Mouse (Mus musculus): ENCODE measurements around the gene Gse1. TPM values are rescaled to one million over a fixed set of nuclear protein-coding genes. Genes with fewer than 3 reads are reported as not detected.
A peak's percentile ranks its signal among the peaks of the same experiment; 100 is the strongest.

Gene Gse1
- polyA plus RNA-seq, 1 experiment: 45.8 TPM

DNA sequence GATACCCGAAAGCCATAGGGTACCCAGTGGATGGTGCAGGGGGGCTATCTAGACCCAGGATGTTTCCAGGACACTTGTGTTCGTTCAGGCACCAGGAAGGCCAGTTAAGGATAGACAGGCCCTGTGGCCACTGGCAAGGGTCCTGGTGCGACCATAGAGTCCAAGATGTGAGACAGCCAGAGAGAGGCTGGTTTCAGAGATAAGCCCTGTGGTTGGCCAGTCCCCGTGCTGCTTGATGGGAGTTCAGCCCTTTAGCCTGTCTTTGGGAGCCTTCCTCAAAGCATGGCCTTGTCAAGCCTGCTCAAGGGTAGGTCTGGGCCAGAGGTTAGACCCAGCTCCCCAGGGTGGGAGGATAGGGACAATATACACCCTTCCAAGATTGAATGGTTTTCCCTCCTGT is 251.4 kb downstream of the Gse1 start:
- peaks cover 17% of the 10 kb centered on the region for H3K4me1 ChIP-seq (ENCODE audit: control insufficient read depth, insufficient read depth, low read length)
- no peak overlapping the region for H3K4me3 ChIP-seq (replicated peaks; ENCODE audit: control insufficient read depth, low read depth, low read length)
- WGBS: 41% methylated on average over 4 of the region's 4 CpGs
- TF ChIP-seq CTCF (IDR thresholded peaks at IDR 0.05; ENCODE audit: control insufficient read depth, insufficient read depth, low read length) (no peak), POLR2A (IDR thresholded peaks at IDR 0.05; ENCODE audit: borderline replicate concordance, control insufficient read depth, low read depth, low read length) (no peak)
- H3K27ac ChIP-seq (ENCODE audit: control insufficient read depth, insufficient read depth, low read depth, low read length, poor library complexity): no peak overlapping the region

DNA sequence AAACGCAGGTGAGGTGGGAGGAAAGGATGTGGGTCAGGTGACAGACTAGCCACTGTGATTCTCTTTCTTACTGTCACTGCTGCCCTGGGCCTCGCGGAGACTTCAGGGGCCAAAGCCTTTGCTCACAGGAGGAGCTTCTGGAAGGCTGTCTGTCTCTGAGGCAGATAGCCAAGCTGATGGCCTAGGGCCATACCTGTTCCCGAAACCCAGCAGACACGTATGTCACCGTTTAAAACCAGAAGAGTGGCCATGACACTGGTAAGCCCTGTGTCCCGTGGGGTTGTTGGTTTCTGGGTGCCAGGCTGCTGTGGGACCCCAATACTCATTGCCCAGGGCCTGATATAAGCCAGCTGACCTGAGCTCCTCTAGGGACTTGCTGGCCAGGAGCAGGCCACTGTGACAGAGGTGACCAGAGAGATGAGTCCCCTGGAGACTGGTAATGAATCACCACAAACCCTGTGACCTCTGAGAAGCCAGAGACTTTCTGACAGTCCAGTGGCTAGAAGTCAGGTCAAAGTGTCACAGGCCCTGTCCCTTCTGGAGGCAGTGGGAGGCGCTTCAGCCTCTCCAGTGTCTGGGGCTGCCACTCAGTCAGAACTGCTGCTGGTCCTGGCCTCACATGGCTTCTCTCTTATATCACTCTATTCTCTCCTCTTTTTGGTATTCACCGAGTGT is 253.9 kb downstream of the Gse1 start:
- TF ChIP-seq CTCF (IDR thresholded peaks at IDR 0.05; ENCODE audit: control insufficient read depth, insufficient read depth, low read length): no peak
- TF ChIP-seq POLR2A (IDR thresholded peaks at IDR 0.05; ENCODE audit: borderline replicate concordance, control insufficient read depth, low read depth, low read length): no peak
- WGBS: 85% methylated on average over 9 of the region's 9 CpGs
- Histone ChIP-seq H3K4me3 (replicated peaks; ENCODE audit: control insufficient read depth, low read depth, low read length) (no peak overlapping the region), H3K27ac (ENCODE audit: control insufficient read depth, insufficient read depth, low read depth, low read length, poor library complexity) (no peak overlapping the region), H3K4me1 (ENCODE audit: control insufficient read depth, insufficient read depth, low read length) (peaks cover 11% of the 10 kb centered on the region)

DNA sequence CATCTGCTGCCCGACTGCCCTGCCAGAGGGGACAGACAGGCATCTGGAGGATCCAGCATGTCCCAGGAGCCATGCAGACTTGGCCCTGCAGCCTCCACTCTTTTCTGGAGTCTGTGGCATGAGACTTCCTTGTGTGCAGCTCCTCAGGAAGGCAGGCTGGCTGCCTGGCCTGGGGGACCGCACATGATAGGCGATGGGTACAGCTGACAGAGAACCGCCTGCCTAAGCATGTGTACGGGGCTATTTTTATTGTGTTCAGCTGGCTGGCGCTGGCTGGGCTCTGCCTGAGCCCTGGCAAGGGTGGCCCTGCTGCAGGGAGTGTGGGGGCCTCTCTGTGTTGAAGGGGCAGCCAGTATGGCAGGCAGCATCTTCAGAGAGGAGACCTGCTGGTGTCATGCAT is 256.2 kb downstream of the Gse1 start:
- no peak; the same call in 1 of the 2 replicates for TF ChIP-seq POLR2A (IDR thresholded peaks at IDR 0.05; ENCODE audit: borderline replicate concordance, control insufficient read depth, low read depth, low read length)
- TF ChIP-seq CTCF (IDR thresholded peaks at IDR 0.05; ENCODE audit: control insufficient read depth, insufficient read depth, low read length): no peak
- H3K27ac ChIP-seq (ENCODE audit: control insufficient read depth, insufficient read depth, low read depth, low read length, poor library complexity): peak overlapping the region; percentile 75
- 38% methylated on average over 6 of the region's 6 CpGs for WGBS
- no peak overlapping the region for H3K4me3 ChIP-seq (replicated peaks; ENCODE audit: control insufficient read depth, low read depth, low read length)
- peaks cover 11% of the 10 kb centered on the region for H3K4me1 ChIP-seq (ENCODE audit: control insufficient read depth, insufficient read depth, low read length)

DNA sequence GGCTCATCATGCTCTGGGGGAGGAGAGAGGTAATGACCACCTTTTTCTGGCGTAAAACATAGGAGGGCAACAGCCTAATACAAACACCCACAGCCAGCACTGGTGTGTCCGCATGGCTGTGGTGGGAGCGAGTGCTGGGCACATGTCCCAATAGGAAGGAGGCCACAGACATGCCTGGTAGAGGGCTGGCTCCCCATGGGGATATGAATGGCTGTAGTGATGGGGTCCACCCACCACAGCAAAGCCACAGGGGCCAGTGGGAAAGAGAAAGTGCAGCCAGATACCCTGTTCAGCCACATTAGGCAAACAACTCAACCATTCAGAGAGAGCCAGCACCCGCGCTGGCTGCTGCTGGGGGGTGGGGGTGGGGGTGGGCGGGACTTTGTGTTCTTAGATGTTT is 256.9 kb downstream of the Gse1 start:
- peaks cover 11% of the 10 kb centered on the region for H3K4me1 ChIP-seq (ENCODE audit: control insufficient read depth, insufficient read depth, low read length)
- TF ChIP-seq POLR2A (IDR thresholded peaks at IDR 0.05; ENCODE audit: borderline replicate concordance, control insufficient read depth, low read depth, low read length): no peak
- no peak for TF ChIP-seq CTCF (IDR thresholded peaks at IDR 0.05; ENCODE audit: control insufficient read depth, insufficient read depth, low read length)
- WGBS: 26% methylated on average over 6 of the region's 6 CpGs
- peak overlapping the region; percentile 75 for H3K27ac ChIP-seq (ENCODE audit: control insufficient read depth, insufficient read depth, low read depth, low read length, poor library complexity)
- H3K4me3 ChIP-seq (replicated peaks; ENCODE audit: control insufficient read depth, low read depth, low read length): no peak overlapping the region

DNA sequence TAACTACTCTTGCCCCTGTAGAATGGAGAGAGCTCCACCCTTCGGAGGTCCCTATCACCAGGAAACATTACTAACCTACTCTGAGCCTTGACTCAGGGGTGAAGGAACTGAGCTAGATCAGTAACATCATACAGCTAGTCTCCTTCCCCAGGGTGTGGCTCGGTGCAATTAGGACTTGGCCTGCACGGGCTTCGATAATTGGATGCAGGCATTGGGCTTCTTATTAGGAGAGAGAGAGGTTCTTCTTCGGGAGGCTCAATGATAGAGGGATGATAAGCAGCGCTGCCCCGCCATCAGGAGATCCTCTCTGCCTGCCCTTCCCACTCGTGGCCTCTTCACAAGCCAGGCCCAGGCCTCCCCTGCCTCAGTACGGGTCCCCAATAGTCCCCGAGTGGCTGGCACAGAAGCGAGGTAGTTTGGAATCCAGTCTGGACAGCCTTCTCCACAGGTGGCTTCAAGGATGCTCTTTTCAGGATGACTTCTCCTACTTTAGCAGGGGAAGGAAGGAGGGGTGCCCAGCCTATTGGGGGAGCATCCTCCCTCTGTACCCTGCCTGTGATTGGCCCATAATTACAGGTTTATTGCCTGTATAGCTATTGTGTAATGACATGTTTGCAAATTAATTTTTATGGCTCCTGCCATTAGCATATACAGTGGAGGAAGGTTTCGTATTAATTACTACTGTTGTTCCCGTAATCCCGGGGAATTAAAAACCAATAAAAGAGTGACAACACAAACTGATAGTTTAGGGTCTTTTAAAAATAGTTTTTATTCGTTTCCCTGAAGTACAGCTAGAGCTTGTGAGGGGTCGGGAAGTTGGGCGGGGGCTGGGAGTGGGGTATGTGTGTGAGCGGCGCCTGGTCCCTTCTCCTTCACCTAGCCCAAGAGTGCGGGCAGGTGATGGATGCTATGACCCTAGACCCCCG is 257.6 kb downstream of the Gse1 start:
- Histone ChIP-seq H3K4me1 (ENCODE audit: control insufficient read depth, insufficient read depth, low read length) (peaks cover 10% of the 10 kb centered on the region), H3K4me3 (replicated peaks; ENCODE audit: control insufficient read depth, low read depth, low read length) (peak overlapping the region; percentile 70), H3K27ac (ENCODE audit: control insufficient read depth, insufficient read depth, low read depth, low read length, poor library complexity) (peak overlapping the region; percentile 98)
- 42% methylated on average over 21 of the region's 21 CpGs for WGBS
- TF ChIP-seq POLR2A (IDR thresholded peaks at IDR 0.05; ENCODE audit: borderline replicate concordance, control insufficient read depth, low read depth, low read length) (peak; percentile 43; the same call in 1 of the 2 replicates), CTCF (IDR thresholded peaks at IDR 0.05; ENCODE audit: control insufficient read depth, insufficient read depth, low read length) (no peak)

DNA sequence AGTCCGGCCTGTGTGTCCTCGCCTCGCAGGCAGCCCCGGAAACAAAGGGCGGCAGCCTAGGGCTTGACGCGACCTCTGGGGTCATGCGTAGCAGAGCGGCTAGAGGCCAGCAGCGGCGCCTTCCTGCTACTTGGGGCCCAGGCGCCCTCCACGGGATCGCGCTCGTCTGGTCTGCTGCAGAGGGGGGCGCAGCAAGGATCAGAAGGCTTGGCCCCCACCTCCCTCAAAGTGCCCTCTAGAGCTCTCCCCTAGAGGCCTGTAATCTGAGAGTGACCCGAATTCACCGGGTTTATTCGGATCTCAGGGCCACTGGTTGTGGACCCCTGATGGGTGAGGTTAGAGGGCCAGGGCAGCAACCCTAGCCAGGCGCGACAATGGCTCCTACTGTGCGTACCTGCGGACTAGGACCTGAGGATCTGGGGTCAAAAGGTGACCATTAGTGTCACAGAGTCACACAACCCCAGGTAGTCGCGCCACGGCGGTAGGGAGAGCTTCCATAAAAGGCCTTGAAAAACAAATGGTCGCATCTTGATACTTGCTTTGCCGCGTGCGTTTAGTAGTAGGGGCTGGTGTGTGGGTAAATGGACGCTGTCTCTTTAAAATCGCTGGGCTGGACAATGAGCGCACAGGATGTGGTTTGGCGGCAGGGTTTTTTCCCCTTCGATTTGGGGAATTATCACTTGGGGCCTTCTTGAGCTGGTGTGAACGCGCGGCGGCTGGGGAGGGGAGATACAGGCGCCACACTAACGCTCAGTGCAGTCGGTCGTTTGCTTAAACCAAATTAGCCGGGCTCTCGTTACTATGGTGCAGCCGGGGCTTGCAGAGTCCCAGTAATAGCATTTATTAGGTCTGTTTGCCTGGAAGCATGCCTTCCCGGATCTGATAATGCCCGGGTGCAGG is 258.5 kb downstream of the Gse1 start:
- Histone ChIP-seq H3K4me1 (ENCODE audit: control insufficient read depth, insufficient read depth, low read length) (peaks cover 11% of the 10 kb centered on the region), H3K4me3 (replicated peaks; ENCODE audit: control insufficient read depth, low read depth, low read length) (peak overlapping the region; percentile 70), H3K27ac (ENCODE audit: control insufficient read depth, insufficient read depth, low read depth, low read length, poor library complexity) (peak overlapping the region; percentile 98)
- 8% methylated on average over 50 of the region's 50 CpGs for WGBS
- TF ChIP-seq POLR2A (IDR thresholded peaks at IDR 0.05; ENCODE audit: borderline replicate concordance, control insufficient read depth, low read depth, low read length) (peak; percentile 74; the same call in 1 of the 2 replicates), CTCF (IDR thresholded peaks at IDR 0.05; ENCODE audit: control insufficient read depth, insufficient read depth, low read length) (no peak)

DNA sequence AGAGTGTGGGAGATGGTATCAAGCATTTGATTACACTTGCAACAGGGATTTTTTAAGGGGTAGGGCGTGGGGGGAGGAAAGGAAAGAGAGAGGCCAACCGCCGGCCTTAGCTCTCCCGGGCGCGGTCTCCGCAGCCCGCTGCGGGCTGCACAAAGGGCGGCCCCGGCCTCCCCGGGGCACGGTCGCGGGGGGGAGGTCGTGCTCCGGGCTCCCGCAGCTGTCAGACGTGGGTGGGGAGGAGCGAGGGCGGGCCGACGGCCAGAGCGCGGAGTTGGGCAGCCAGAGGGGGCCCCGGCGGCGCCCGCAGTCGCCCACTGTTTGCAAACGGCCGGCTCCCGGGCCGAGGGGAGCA is 259.1 kb downstream of the Gse1 start:
- Histone ChIP-seq H3K4me1 (ENCODE audit: control insufficient read depth, insufficient read depth, low read length) (peaks cover 11% of the 10 kb centered on the region), H3K27ac (ENCODE audit: control insufficient read depth, insufficient read depth, low read depth, low read length, poor library complexity) (peak overlapping the region; percentile 98), H3K4me3 (replicated peaks; ENCODE audit: control insufficient read depth, low read depth, low read length) (peak overlapping the region; percentile 70)
- 0 out of 2 replicates have a peak, but pooled peaks have one; percentile 24 for TF ChIP-seq POLR2A (IDR thresholded peaks at IDR 0.05; ENCODE audit: borderline replicate concordance, control insufficient read depth, low read depth, low read length)
- TF ChIP-seq CTCF (IDR thresholded peaks at IDR 0.05; ENCODE audit: control insufficient read depth, insufficient read depth, low read length): no peak
- WGBS: 1% methylated on average over 34 of the region's 34 CpGs
